Mouse (Mus musculus) liver, embryonic 14.5 days (tissue): ENCODE measurements around the gene Stx6.

Experiments
- CTCF ChIP-seq: IDR thresholded peaks from 2 replicates; pipeline ENCODE4 v1.5.1; 2016; ENCODE audit warnings: antibody characterized with exemption, low read depth, control low read depth
- EP300 ChIP-seq: IDR thresholded peaks from 2 replicates; pipeline ENCODE4 v1.6.1; 2016; ENCODE audit warnings: antibody characterized with exemption, low read depth

GRCm38 (mm10) chr1:155167453-155167852, 8.9 kb downstream of the Stx6 start:
- TF ChIP-seq CTCF (no peak), EP300 (no peak)
